In the genomic region with DNA sequence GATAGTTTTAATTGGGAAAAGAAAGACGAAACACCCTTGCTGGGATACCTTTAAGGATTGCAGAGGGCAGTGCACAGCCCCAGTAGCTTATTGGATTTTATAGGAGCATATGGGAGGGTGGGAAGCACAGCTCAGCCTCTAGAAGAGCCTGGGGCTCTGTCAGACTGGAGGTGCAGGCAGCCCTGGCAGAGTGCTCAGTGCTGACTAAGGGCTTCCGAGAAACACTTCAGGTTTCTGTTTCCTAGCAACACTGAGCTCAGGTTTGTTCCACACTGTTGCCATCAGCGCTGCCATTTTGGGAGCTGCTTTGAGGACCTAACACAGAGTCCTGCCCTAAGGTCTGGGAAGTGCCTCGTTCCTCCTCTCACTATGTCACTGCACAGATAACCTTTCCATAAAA, we compare ENCODE assay signal across 7 mouse cellular contexts. TPM values are rescaled to one million over a fixed set of nuclear protein-coding genes. Genes with fewer than 3 reads are reported as not detected.
A peak's percentile ranks its signal among the peaks of the same experiment; 100 is the strongest.
DNase-seq lines count a peak whose midpoint lies in the region; ATAC-seq and TF ChIP-seq lines count a peak whose summit lies in the region.
"Not testable (repeated sequence)": the region's sequence is repeated elsewhere in the genome, so short reads cannot be mapped to it uniquely, and the experiment has no call there.

No protein-coding gene starts in this region.

- H3K9me3 ChIP-seq in embryonic facial prominence, embryonic 12.5 days; heart, embryonic 14.5 days (ENCODE audit: control insufficient read depth, low read length); heart, embryonic 16.5 days (replicated peaks; ENCODE audit: control insufficient read depth, low read length); hindbrain, embryonic 16.5 days (ENCODE audit: control insufficient read depth, low read length); lung, embryonic 16.5 days (ENCODE audit: control insufficient read depth, low read length); stomach, postnatal 0 days (ENCODE audit: control insufficient read depth, low read length): not testable (repeated sequence)

- not testable (repeated sequence) for H3K4me3 ChIP-seq in embryonic facial prominence, embryonic 12.5 days; heart, embryonic 14.5 days (ENCODE audit: control insufficient read depth in 1 of 2, insufficient read depth in 1 of 2, low read depth in 1 of 2, low read length in 2 of 2); heart, embryonic 16.5 days (ENCODE audit: low read length); hindbrain, embryonic 16.5 days (ENCODE audit: low read length); lung, embryonic 16.5 days (ENCODE audit: low read length); stomach, postnatal 0 days (ENCODE audit: low read depth, low read length)

- not testable (repeated sequence) for H3K4me2 ChIP-seq in embryonic facial prominence, embryonic 12.5 days (replicated peaks); heart, embryonic 14.5 days (ENCODE audit: low read length); heart, embryonic 16.5 days (ENCODE audit: low read depth, low read length); hindbrain, embryonic 16.5 days (ENCODE audit: low read length); lung, embryonic 16.5 days (ENCODE audit: low read depth, low read length); stomach, postnatal 0 days (replicated peaks; ENCODE audit: low read depth)

- DNase-seq in stomach, postnatal 0 days (ENCODE audit: low spot score) = not testable (repeated sequence)

- ATAC-seq in activated CD4-positive, CD25-positive, alpha-beta regulatory T cell, adult 4 months = peak; percentile 46
- 0 out of 2 replicates have a peak, but pooled peaks have one; percentile 41 for ATAC-seq in embryonic facial prominence, embryonic 12.5 days (ENCODE audit: insufficient number of reproducible peaks, insufficient read depth, low FRiP score, low TSS enrichment)
- ATAC-seq in heart, embryonic 14.5 days (ENCODE audit: insufficient number of reproducible peaks, insufficient read depth, low FRiP score, low read depth) = 0 out of 2 replicates have a peak, but pooled peaks have one; percentile 26
- peak; percentile 60; the same call in 1 of the 2 replicates for ATAC-seq in heart, embryonic 16.5 days (replicated peaks; ENCODE audit: extremely low read depth, insufficient read depth, low FRiP score)
- ATAC-seq in hindbrain, embryonic 16.5 days = peak; percentile 48; the same call in 1 of the 2 replicates
- ATAC-seq in lung, embryonic 16.5 days (ENCODE audit: low read depth) = 0 out of 2 replicates have a peak, but pooled peaks have one; percentile 36
- ATAC-seq in stomach, postnatal 0 days (ENCODE audit: low FRiP score, low TSS enrichment) = peak; percentile 40; the same call in 1 of the 2 replicates

- H3K27me3 ChIP-seq in embryonic facial prominence, embryonic 12.5 days; heart, embryonic 14.5 days (ENCODE audit: control insufficient read depth, insufficient read depth, low read length); heart, embryonic 16.5 days (ENCODE audit: control insufficient read depth, insufficient read depth, low read length); hindbrain, embryonic 16.5 days (replicated peaks; ENCODE audit: control insufficient read depth, insufficient read depth, low read length); lung, embryonic 16.5 days (ENCODE audit: control insufficient read depth, insufficient read depth, low read depth, low read length); stomach, postnatal 0 days (ENCODE audit: control insufficient read depth, insufficient read depth, low read length): not testable (repeated sequence)

- TF ChIP-seq CTCF in stomach, postnatal 0 days (IDR thresholded peaks at IDR 0.05; ENCODE audit: low read depth) = not testable (repeated sequence)

- not testable (repeated sequence) for H3K9ac ChIP-seq in embryonic facial prominence, embryonic 12.5 days; heart, embryonic 14.5 days (ENCODE audit: low read length); heart, embryonic 16.5 days (ENCODE audit: low read length); hindbrain, embryonic 16.5 days (ENCODE audit: low read depth, low read length); lung, embryonic 16.5 days (ENCODE audit: low read length); stomach, postnatal 0 days (ENCODE audit: low read length)

- TF ChIP-seq EP300 in stomach, postnatal 0 days (optimal IDR thresholded peaks at IDR 0.05) = not testable (repeated sequence)

- H3K36me3 ChIP-seq in embryonic facial prominence, embryonic 12.5 days; heart, embryonic 16.5 days (ENCODE audit: control insufficient read depth, insufficient read depth); hindbrain, embryonic 16.5 days (ENCODE audit: control insufficient read depth, insufficient read depth, low read length); lung, embryonic 16.5 days (ENCODE audit: control insufficient read depth, insufficient read depth, low read length); stomach, postnatal 0 days (ENCODE audit: control insufficient read depth, insufficient read depth, low read length): not testable (repeated sequence)
- H3K36me3 ChIP-seq in heart, embryonic 14.5 days (ENCODE audit: control insufficient read depth, insufficient read depth, low read length) = peaks cover 14% of the 10 kb centered on the region

- WGBS in embryonic facial prominence, embryonic 12.5 days = 84% methylated on average over 1 of the region's 4 CpGs
- 82% methylated on average over 1 of the region's 4 CpGs for WGBS in heart, embryonic 14.5 days
- 79% methylated on average over 1 of the region's 4 CpGs for WGBS in heart, embryonic 16.5 days
- 87% methylated on average over 1 of the region's 4 CpGs for WGBS in hindbrain, embryonic 16.5 days
- WGBS in lung, embryonic 16.5 days = 76% methylated on average over 1 of the region's 4 CpGs
- 82% methylated on average over 1 of the region's 4 CpGs for WGBS in stomach, postnatal 0 days

- not testable (repeated sequence) for H3K4me1 ChIP-seq in embryonic facial prominence, embryonic 12.5 days; heart, embryonic 14.5 days (ENCODE audit: control insufficient read depth in 2 of 2, insufficient read depth in 2 of 2, low read length in 2 of 2); heart, embryonic 16.5 days (ENCODE audit: control insufficient read depth, insufficient read depth, low read length); hindbrain, embryonic 16.5 days (ENCODE audit: control insufficient read depth, insufficient read depth, low read depth, low read length); lung, embryonic 16.5 days (replicated peaks; ENCODE audit: control insufficient read depth, insufficient read depth, low read length); stomach, postnatal 0 days (replicated peaks; ENCODE audit: control insufficient read depth, insufficient read depth)

- H3K27ac ChIP-seq in embryonic facial prominence, embryonic 12.5 days; heart, embryonic 14.5 days (replicated peaks in 1 of 2; ENCODE audit: control insufficient read depth in 1 of 2, insufficient read depth in 1 of 2, low read depth in 2 of 2, low read length in 2 of 2); heart, embryonic 16.5 days (ENCODE audit: low read length); hindbrain, embryonic 16.5 days (ENCODE audit: low read depth, low read length); lung, embryonic 16.5 days (ENCODE audit: low read length); stomach, postnatal 0 days (replicated peaks): not testable (repeated sequence)

RNA-seq across cellular contexts. Expression of a gene that starts 11.4 kb away (rescaled TPM):
- polyA plus RNA-seq in activated CD4-positive, CD25-positive, alpha-beta regulatory T cell, adult 4 months (2017; shearing (Covaris generic)) = 100 to 1,000 TPM in 1 of 2 experiments, 10 to 100 TPM in 1; 95.9 to 102 TPM
- 41.4 and 48.5 TPM in 2 replicates for polyA plus RNA-seq in embryonic facial prominence, embryonic 12.5 days (2016; fragmentation: Nextera tagmentation; extraction: Ambion mirVana)
- 9.7 and 11.1 TPM in 2 replicates for polyA plus RNA-seq in heart, embryonic 14.5 days (2014; fragmentation: Nextera tagmentation; extraction: Ambion mirVana)
- polyA plus RNA-seq in heart, embryonic 16.5 days (2015; fragmentation: Nextera tagmentation; extraction: Ambion mirVana) = 8.1 and 8.2 TPM in 2 replicates
- 249 and 257 TPM in 2 replicates for polyA plus RNA-seq in hindbrain, embryonic 16.5 days (2015; fragmentation: Nextera tagmentation; extraction: Ambion mirVana)
- 8.0 and 8.1 TPM in 2 replicates for polyA plus RNA-seq in lung, embryonic 16.5 days (2015; fragmentation: Nextera tagmentation; extraction: Ambion mirVana)
- polyA plus RNA-seq in stomach, postnatal 0 days (2015; fragmentation: Nextera tagmentation; extraction: Ambion mirVana) = 9.6 and 10.1 TPM in 2 replicates

RNA-seq across cellular contexts. Expression of a gene that starts 48.7 kb away (rescaled TPM):
- polyA plus RNA-seq in activated CD4-positive, CD25-positive, alpha-beta regulatory T cell, adult 4 months (2017; shearing (Covaris generic)) = 10 to 100 TPM; 13.7 to 16.1 TPM
- 16.4 and 18.2 TPM in 2 replicates for polyA plus RNA-seq in embryonic facial prominence, embryonic 12.5 days (2016; fragmentation: Nextera tagmentation; extraction: Ambion mirVana)
- 9.1 and 9.6 TPM in 2 replicates for polyA plus RNA-seq in heart, embryonic 14.5 days (2014; fragmentation: Nextera tagmentation; extraction: Ambion mirVana)
- 6.9 and 7.3 TPM in 2 replicates for polyA plus RNA-seq in heart, embryonic 16.5 days (2015; fragmentation: Nextera tagmentation; extraction: Ambion mirVana)
- polyA plus RNA-seq in hindbrain, embryonic 16.5 days (2015; fragmentation: Nextera tagmentation; extraction: Ambion mirVana) = 11.2 and 12.1 TPM in 2 replicates
- polyA plus RNA-seq in lung, embryonic 16.5 days (2015; fragmentation: Nextera tagmentation; extraction: Ambion mirVana) = 10.0 and 10.7 TPM in 2 replicates
- polyA plus RNA-seq in stomach, postnatal 0 days (2015; fragmentation: Nextera tagmentation; extraction: Ambion mirVana) = 2.8 TPM in 2 replicates
